Mouse (Mus musculus): ENCODE results near the gene Bloc1s4.

GRCm38 (mm10) chr5:36713693-36714092, 34.8 kb downstream of the Bloc1s4 start:
- peak; percentile 50; the same call in 1 of the 2 replicates for TF ChIP-seq GATA1 (IDR thresholded peaks at IDR 0.05; ENCODE audit: low read length)
- 0 out of 3 replicates have a peak, but pooled peaks have one; percentile 12 for TF ChIP-seq TAL1 (IDR thresholded peaks at IDR 0.05; ENCODE audit: low read length)

Measured in erythroblast, embryonic 14.5 days (primary cell).